In genomic region chr5:115184726-115185125, GRCm38 (mm10) we compare ENCODE assay signal across 8 mouse cellular contexts. TPM values are rescaled to one million over a fixed set of nuclear protein-coding genes. Genes with fewer than 3 reads are reported as not detected.
A peak's percentile ranks its signal among the peaks of the same experiment; 100 is the strongest.
DNase-seq lines count a peak whose midpoint lies in the region; ATAC-seq and TF ChIP-seq lines count a peak whose summit lies in the region.

No protein-coding gene starts in this region.

- no peak overlapping the region for H3K27ac ChIP-seq in intestine, embryonic 14.5 days (ENCODE audit: low read depth)
- no peak overlapping the region for H3K27ac ChIP-seq in intestine, postnatal 0 days (ENCODE audit: low read depth, low read length)
- no peak overlapping the region; the same call in 1 of the 2 replicates for H3K27ac ChIP-seq in forebrain, embryonic 12.5 days
- H3K27ac ChIP-seq in hindbrain, embryonic 12.5 days = peak overlapping the region; percentile 55

- no peaks in the 10 kb centered on the region for H3K36me3 ChIP-seq in intestine, embryonic 14.5 days (ENCODE audit: control insufficient read depth, insufficient read depth, low read length)
- H3K36me3 ChIP-seq in intestine, postnatal 0 days (ENCODE audit: control insufficient read depth, insufficient read depth) = no peaks in the 10 kb centered on the region
- no peaks in the 10 kb centered on the region for H3K36me3 ChIP-seq in forebrain, embryonic 12.5 days (replicated peaks)
- no peaks in the 10 kb centered on the region for H3K36me3 ChIP-seq in hindbrain, embryonic 12.5 days

- WGBS in intestine, embryonic 14.5 days = 16% methylated on average over 11 of the region's 15 CpGs
- 24% methylated on average over 15 of the region's 15 CpGs for WGBS in intestine, postnatal 0 days
- whole genome bisulfite sequencing in forebrain, embryonic 12.5 days = 22% methylated on average over 15 of the region's 15 CpGs
- WGBS in hindbrain, embryonic 12.5 days = 19% methylated on average over 15 of the region's 15 CpGs

- 0 out of 2 replicates have a peak, but pooled peaks cover 7% of the 10 kb centered on the region for H3K27me3 ChIP-seq in intestine, embryonic 14.5 days (replicated peaks; ENCODE audit: control insufficient read depth, insufficient read depth, low read length)
- H3K27me3 ChIP-seq in intestine, postnatal 0 days (replicated peaks; ENCODE audit: control insufficient read depth, insufficient read depth, low read length) = peaks cover 15% of the 10 kb centered on the region
- peaks cover 37% of the 10 kb centered on the region for H3K27me3 ChIP-seq in forebrain, embryonic 12.5 days
- peaks cover 29% of the 10 kb centered on the region for H3K27me3 ChIP-seq in hindbrain, embryonic 12.5 days

- ATAC-seq in intestine, embryonic 14.5 days (replicated peaks; ENCODE audit: low FRiP score, low TSS enrichment, low read depth) = no peak
- no peak for ATAC-seq in intestine, postnatal 0 days
- no peak for ATAC-seq in forebrain, embryonic 12.5 days (ENCODE audit: low FRiP score)
- no peak for ATAC-seq in hindbrain, embryonic 12.5 days (ENCODE audit: low FRiP score)

- no peak overlapping the region for H3K9ac ChIP-seq in intestine, embryonic 14.5 days (ENCODE audit: low read length)
- no peak overlapping the region for H3K9ac ChIP-seq in intestine, postnatal 0 days (ENCODE audit: low read depth, low read length)
- no peak overlapping the region for H3K9ac ChIP-seq in forebrain, embryonic 12.5 days
- no peak overlapping the region for H3K9ac ChIP-seq in hindbrain, embryonic 12.5 days

- DNase-seq in intestine, embryonic 14.5 days (ENCODE audit: low spot score) = peak; percentile 72
- DNase-seq in ZHBTc4 (ENCODE audit: low read depth, low spot score) = peak; percentile 87
- peak; percentile 53 for DNase-seq in lung, postnatal 36 days
- DNase-seq in testis, postnatal 10 days (ENCODE audit: low spot score) = peak; percentile 88
- no peak for DNase-seq in thymus, adult 18-20 months

- no peaks in the 10 kb centered on the region for H3K9me3 ChIP-seq in intestine, embryonic 14.5 days (ENCODE audit: control insufficient read depth, low read length)
- no peaks in the 10 kb centered on the region for H3K9me3 ChIP-seq in intestine, postnatal 0 days (ENCODE audit: control insufficient read depth)
- no peaks in the 10 kb centered on the region for H3K9me3 ChIP-seq in forebrain, embryonic 12.5 days
- H3K9me3 ChIP-seq in hindbrain, embryonic 12.5 days (replicated peaks) = no peaks in the 10 kb centered on the region

- peak overlapping the region; percentile 40 for H3K4me2 ChIP-seq in intestine, embryonic 14.5 days (ENCODE audit: low read length)
- no peak overlapping the region for H3K4me2 ChIP-seq in intestine, postnatal 0 days (replicated peaks; ENCODE audit: low read depth)
- H3K4me2 ChIP-seq in forebrain, embryonic 12.5 days = peak overlapping the region; percentile 46
- peak overlapping the region; percentile 42; the same call in 1 of the 2 replicates for H3K4me2 ChIP-seq in hindbrain, embryonic 12.5 days (replicated peaks)

- H3K4me1 ChIP-seq in intestine, embryonic 14.5 days (replicated peaks; ENCODE audit: control insufficient read depth, insufficient read depth, low read length) = peaks cover 23% of the 10 kb centered on the region
- H3K4me1 ChIP-seq in intestine, postnatal 0 days (replicated peaks; ENCODE audit: control insufficient read depth, insufficient read depth, low read length) = no peaks in the 10 kb centered on the region
- peaks cover 38% of the 10 kb centered on the region for H3K4me1 ChIP-seq in forebrain, embryonic 12.5 days
- peaks cover 39% of the 10 kb centered on the region for H3K4me1 ChIP-seq in hindbrain, embryonic 12.5 days

- no peak for TF ChIP-seq CTCF in intestine, postnatal 0 days (IDR thresholded peaks at IDR 0.05; ENCODE audit: low read depth)

- H3K4me3 ChIP-seq in intestine, embryonic 14.5 days (ENCODE audit: low read depth, low read length) = no peak overlapping the region
- no peak overlapping the region for H3K4me3 ChIP-seq in intestine, postnatal 0 days (ENCODE audit: low read depth, low read length)
- H3K4me3 ChIP-seq in forebrain, embryonic 12.5 days (replicated peaks) = peak overlapping the region; percentile 15
- peak overlapping the region; percentile 22 for H3K4me3 ChIP-seq in hindbrain, embryonic 12.5 days

RNA-seq across cellular contexts. Expression of gene Cabp1, which starts 9.5 kb away (rescaled TPM):
- polyA plus RNA-seq in intestine, embryonic 14.5 days (2014; fragmentation: Nextera tagmentation; extraction: Ambion mirVana) = 1.2 and 1.3 TPM in 2 replicates
- 0.57 and 0.90 TPM in 2 replicates for polyA plus RNA-seq in intestine, postnatal 0 days (2015; fragmentation: Nextera tagmentation; extraction: Ambion mirVana)
- 6.0 and 6.1 TPM in 2 replicates for polyA plus RNA-seq in forebrain, embryonic 12.5 days (2016; fragmentation: Nextera tagmentation; extraction: Ambion mirVana)
- 10.3 and 10.5 TPM in 2 replicates for polyA plus RNA-seq in hindbrain, embryonic 12.5 days (2016; fragmentation: Nextera tagmentation; extraction: Ambion mirVana)

RNA-seq across cellular contexts. Expression of gene Mlec, which starts 26.7 kb away (rescaled TPM):
- polyA plus RNA-seq in intestine, embryonic 14.5 days (2014; fragmentation: Nextera tagmentation; extraction: Ambion mirVana) = 70.5 and 71.6 TPM in 2 replicates
- 56.7 and 59.7 TPM in 2 replicates for polyA plus RNA-seq in intestine, postnatal 0 days (2015; fragmentation: Nextera tagmentation; extraction: Ambion mirVana)
- polyA plus RNA-seq in forebrain, embryonic 12.5 days (2016; fragmentation: Nextera tagmentation; extraction: Ambion mirVana) = 50.3 and 50.8 TPM in 2 replicates
- polyA plus RNA-seq in hindbrain, embryonic 12.5 days (2016; fragmentation: Nextera tagmentation; extraction: Ambion mirVana) = 65.0 and 72.9 TPM in 2 replicates

RNA-seq across cellular contexts. Expression of gene Unc119b, which starts 50.0 kb away (rescaled TPM):
- polyA plus RNA-seq in intestine, embryonic 14.5 days (2014; fragmentation: Nextera tagmentation; extraction: Ambion mirVana) = 30.6 and 31.0 TPM in 2 replicates
- polyA plus RNA-seq in intestine, postnatal 0 days (2015; fragmentation: Nextera tagmentation; extraction: Ambion mirVana) = 10.1 and 12.2 TPM in 2 replicates
- 68.6 and 69.8 TPM in 2 replicates for polyA plus RNA-seq in forebrain, embryonic 12.5 days (2016; fragmentation: Nextera tagmentation; extraction: Ambion mirVana)
- polyA plus RNA-seq in hindbrain, embryonic 12.5 days (2016; fragmentation: Nextera tagmentation; extraction: Ambion mirVana) = 57.5 and 62.0 TPM in 2 replicates

RNA-seq across cellular contexts. Expression of gene Pop5, which starts 50.9 kb away (rescaled TPM):
- polyA plus RNA-seq in intestine, embryonic 14.5 days (2014; fragmentation: Nextera tagmentation; extraction: Ambion mirVana) = 134 and 140 TPM in 2 replicates
- 75.7 and 77.1 TPM in 2 replicates for polyA plus RNA-seq in intestine, postnatal 0 days (2015; fragmentation: Nextera tagmentation; extraction: Ambion mirVana)
- 90.5 and 97.1 TPM in 2 replicates for polyA plus RNA-seq in forebrain, embryonic 12.5 days (2016; fragmentation: Nextera tagmentation; extraction: Ambion mirVana)
- 78.6 and 90.5 TPM in 2 replicates for polyA plus RNA-seq in hindbrain, embryonic 12.5 days (2016; fragmentation: Nextera tagmentation; extraction: Ambion mirVana)

Comparison
In these comparisons a context has a peak if more than half of its experiments do, and no peak if none do; other contexts are left out.
1. DNase-seq: peak in intestine, embryonic 14.5 days (single experiment), ZHBTc4 (single experiment), lung, postnatal 36 days (single experiment) and testis, postnatal 10 days (single experiment); none in thymus, adult 18-20 months (0 of 2).
2. H3K4me3 ChIP-seq: peak in forebrain, embryonic 12.5 days (single experiment) and hindbrain, embryonic 12.5 days (single experiment); none in intestine, embryonic 14.5 days (single experiment) and intestine, postnatal 0 days (single experiment).